Mouse (Mus musculus) MEL-GATA-1-ER (cell line): ENCODE results near the gene Aak1.

Experiments
- DNase-seq: peaks from one replicate; pipeline ENCODE4 v3.0.0-alpha.2; 2012; ENCODE audit warnings: low read depth; ENCODE audit errors: extremely low read depth

Aak1 gene

GRCm38 (mm10) chr6:86848915-86849644 is at the start of gene Aak1:
Aak1 (plus strand) TSS chr6:86849517.
- DNase-seq = peak; percentile 68

GRCm38 (mm10) chr6:86800467-86800866 is 48.9 kb upstream of the Aak1 start:
- DNase-seq = no peak

GRCm38 (mm10) chr6:86801431-86801830 is 47.9 kb upstream of the Aak1 start:
- no peak for DNase-seq

GRCm38 (mm10) chr6:86804646-86805045 is 44.7 kb upstream of the Aak1 start:
- no peak for DNase-seq

- DNase-seq = no peak
Observed at GRCm38 (mm10) chr6:86806455-86807086, 42.7 kb upstream of the Aak1 start.

GRCm38 (mm10) chr6:86812919-86813318 is 36.4 kb upstream of the Aak1 start:
- DNase-seq = no peak

- DNase-seq = no peak
Observed at GRCm38 (mm10) chr6:86813341-86813740, 36.0 kb upstream of the Aak1 start.

- no peak for DNase-seq
Observed at GRCm38 (mm10) chr6:86814926-86815325, 34.4 kb upstream of the Aak1 start.

GRCm38 (mm10) chr6:86815436-86815835 is 33.9 kb upstream of the Aak1 start:
- DNase-seq = no peak

- DNase-seq = no peak
Observed at GRCm38 (mm10) chr6:86816586-86816985, 32.7 kb upstream of the Aak1 start.

- no peak for DNase-seq
Observed at GRCm38 (mm10) chr6:86818914-86819313, 30.4 kb upstream of the Aak1 start.

- no peak for DNase-seq
Observed at GRCm38 (mm10) chr6:86819926-86820325, 29.4 kb upstream of the Aak1 start.

GRCm38 (mm10) chr6:86820690-86821089 is 28.6 kb upstream of the Aak1 start:
- DNase-seq = no peak

- DNase-seq = no peak
Observed at GRCm38 (mm10) chr6:86822285-86823050, 26.8 kb upstream of the Aak1 start.

GRCm38 (mm10) chr6:86823051-86823431 is 26.3 kb upstream of the Aak1 start:
- DNase-seq = no peak

- no peak for DNase-seq
Observed at GRCm38 (mm10) chr6:86823824-86824223, 25.5 kb upstream of the Aak1 start.

- no peak for DNase-seq
Observed at GRCm38 (mm10) chr6:86824401-86824800, 24.9 kb upstream of the Aak1 start.

GRCm38 (mm10) chr6:86827432-86827831 is 21.9 kb upstream of the Aak1 start:
- DNase-seq = no peak

GRCm38 (mm10) chr6:86829768-86830167 is 19.5 kb upstream of the Aak1 start:
- DNase-seq = no peak

- DNase-seq = no peak
Observed at GRCm38 (mm10) chr6:86830738-86831500, 18.4 kb upstream of the Aak1 start.

GRCm38 (mm10) chr6:86832802-86833502 is 16.4 kb upstream of the Aak1 start:
- DNase-seq = peak; percentile 90
